ENCODE assay signal across 30 mouse cellular contexts in genomic region chr8:95305526-95305925, GRCm38 (mm10). TPM values are rescaled to one million over a fixed set of nuclear protein-coding genes. Genes with fewer than 3 reads are reported as not detected.
"Had no signal": no experiment of that assay in that cellular context is flagged by ENCODE, and none has a peak within 500 bp of the region (broad histone marks: within the 10 kb centered on the region; RNA-seq: fewer than 3 reads in every experiment).

No protein-coding gene starts in this region.

- H3K4me1 ChIP-seq: limb, embryonic 12.5 days had no signal

- H3K9me3 ChIP-seq: heart, embryonic 12.5 days; hindbrain, embryonic 10.5 days; hindbrain, embryonic 12.5 days; limb, embryonic 10.5 days; limb, embryonic 12.5 days; liver, embryonic 13.5 days had no signal

- H3K27me3 ChIP-seq: hindbrain, embryonic 12.5 days; limb, embryonic 12.5 days had no signal

- ATAC-seq: hindbrain, embryonic 16.5 days; inflammation-experienced regulatory T-cells, adult 6 months; intestine, postnatal 0 days had no signal

- H3K4me3 ChIP-seq: heart, embryonic 12.5 days; hindbrain, embryonic 10.5 days; hindbrain, embryonic 12.5 days; layer of hippocampus, adult 2 months; left cerebral cortex, adult 2 months; limb, embryonic 10.5 days; limb, embryonic 12.5 days; liver, embryonic 13.5 days had no signal

- H3K36me3 ChIP-seq: heart, embryonic 12.5 days; hindbrain, embryonic 10.5 days; hindbrain, embryonic 12.5 days; limb, embryonic 10.5 days; limb, embryonic 12.5 days; liver, embryonic 13.5 days had no signal

- H3K27ac ChIP-seq: hindbrain, embryonic 10.5 days; hindbrain, embryonic 12.5 days; hindbrain, embryonic 14.5 days; layer of hippocampus, adult 2 months; left cerebral cortex, adult 2 months; limb, embryonic 10.5 days; limb, embryonic 12.5 days; liver, embryonic 13.5 days had no signal

- DNase-seq: gastrocnemius, postnatal 10 days; gastrocnemius, postnatal 25 days; heart, adult 18-20 months; heart, postnatal 10 days; heart, postnatal 4 days; kidney, adult 18-20 months; kidney, adult 8-10 months; kidney, postnatal 10 days; kidney, postnatal 25 days; kidney, postnatal 4 days; liver; liver, embryonic 13.5 days had no signal

- H3K4me2 ChIP-seq: heart, embryonic 12.5 days; hindbrain, embryonic 12.5 days; hindbrain, embryonic 14.5 days; limb, embryonic 12.5 days; liver, embryonic 13.5 days had no signal

- H3K9ac ChIP-seq: heart, embryonic 12.5 days; hindbrain, embryonic 12.5 days; hindbrain, embryonic 14.5 days; limb, embryonic 12.5 days; liver, embryonic 13.5 days had no signal

RNA-seq across cellular contexts. Expression of gene Cngb1, which starts 0.9 kb away (rescaled TPM):
- polyA plus RNA-seq: liver, embryonic 13.5 days had no signal

RNA-seq across cellular contexts. Expression of gene Tepp, which starts 4.8 kb away (rescaled TPM):
- total RNA-seq: gastrocnemius, adult 18-20 months; gastrocnemius, postnatal 10 days; gastrocnemius, postnatal 25 days; gastrocnemius, postnatal 4 days; granulocyte monocyte progenitor cell, adult 5-6 weeks; heart, adult 18-20 months; heart, postnatal 10 days; heart, postnatal 25 days; heart, postnatal 4 days; layer of hippocampus, postnatal 25 days; left cerebral cortex, adult 2 months; left cerebral cortex, postnatal 36 days had no signal
- polyA plus RNA-seq: heart, embryonic 12.5 days; heart, embryonic 14.5 days; hindbrain, embryonic 10.5 days; hindbrain, embryonic 12.5 days; inflammation-experienced regulatory T-cells, adult 6 months; intestine, postnatal 0 days; limb, embryonic 10.5 days; liver, embryonic 13.5 days had no signal
